ENCODE assay signal across 11 mouse cellular contexts in the genomic region with DNA sequence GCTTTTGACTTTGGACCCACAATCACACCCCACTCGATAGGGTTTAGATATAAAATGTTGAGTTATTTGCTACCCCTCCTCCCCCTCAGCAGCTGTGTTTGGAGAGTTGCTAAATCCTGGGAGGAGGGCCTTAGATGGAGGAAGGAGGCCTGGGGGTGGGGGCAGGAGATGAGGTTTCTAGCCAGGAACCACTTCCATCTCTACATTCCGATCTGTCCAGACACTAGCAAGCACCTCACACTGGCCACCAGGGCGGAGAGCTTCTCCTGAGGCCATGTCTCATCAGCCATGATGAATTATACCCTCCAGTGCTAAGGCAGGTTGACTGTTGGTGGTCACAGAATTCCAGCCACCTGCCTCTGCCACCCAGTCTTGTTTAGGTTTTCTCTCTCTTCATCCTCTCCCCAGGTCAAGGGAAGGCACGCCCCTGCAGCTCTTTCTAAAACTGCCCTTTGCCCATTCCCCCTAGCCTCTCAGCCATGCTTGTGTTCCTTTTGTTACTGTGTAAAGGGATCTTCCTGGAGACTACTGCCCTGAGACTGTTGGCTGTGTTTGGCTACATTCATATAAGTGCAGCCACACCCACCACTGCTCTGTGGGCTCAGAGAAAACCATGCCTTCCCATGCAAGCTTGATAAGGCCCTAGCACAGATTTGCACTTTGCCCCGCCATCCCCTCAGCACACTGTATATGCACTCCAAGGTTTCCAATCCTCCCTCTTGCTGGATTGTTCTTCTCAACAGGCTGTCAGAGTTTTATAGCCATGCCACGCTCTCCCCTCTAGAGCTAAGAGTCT.
DNase-seq lines count a peak whose midpoint lies in the region; ATAC-seq lines count a peak whose summit lies in the region.
"Had no signal": no experiment of that assay in that cellular context is flagged by ENCODE, and none has a peak within 500 bp of the region (broad histone marks: within the 10 kb centered on the region; RNA-seq: fewer than 3 reads in every experiment).

No protein-coding gene starts in this region.

- H3K27me3 ChIP-seq in liver, embryonic 15.5 days, result no peaks in the 10 kb centered on the region
- no peaks in the 10 kb centered on the region for H3K27me3 ChIP-seq in liver, embryonic 11.5 days (replicated peaks; ENCODE audit: control insufficient read depth, insufficient read depth, low read length)
- H3K27me3 ChIP-seq in embryonic facial prominence, embryonic 14.5 days (replicated peaks; ENCODE audit: control insufficient read depth, insufficient read depth, low read length), result no peaks in the 10 kb centered on the region
- H3K27me3 ChIP-seq: heart, embryonic 12.5 days had no signal

- H3K4me2 ChIP-seq in liver, embryonic 15.5 days, result no peak overlapping the region
- H3K4me2 ChIP-seq in liver, embryonic 11.5 days, result no peak overlapping the region
- H3K4me2 ChIP-seq in embryonic facial prominence, embryonic 14.5 days (ENCODE audit: low read depth, low read length), result no peak overlapping the region
- H3K4me2 ChIP-seq: heart, embryonic 12.5 days had no signal

- no peak for ATAC-seq in liver, embryonic 15.5 days (ENCODE audit: insufficient read depth)
- no peak; the same call in 1 of the 2 replicates for ATAC-seq in liver, embryonic 11.5 days (replicated peaks; ENCODE audit: low FRiP score)
- peak; percentile 46; the same call in 1 of the 2 replicates for ATAC-seq in embryonic facial prominence, embryonic 14.5 days (ENCODE audit: low read depth)
- peak; percentile 84 for ATAC-seq in megakaryocyte, adult 5-6 weeks (ENCODE audit: poor library complexity, severe bottlenecking)

- H3K4me3 ChIP-seq in liver, embryonic 15.5 days (replicated peaks), result no peak overlapping the region
- no peak overlapping the region for H3K4me3 ChIP-seq in liver, embryonic 11.5 days (ENCODE audit: low read depth, low read length)
- no peak overlapping the region for H3K4me3 ChIP-seq in embryonic facial prominence, embryonic 14.5 days (ENCODE audit: low read depth, low read length)
- H3K4me3 ChIP-seq: heart, embryonic 12.5 days had no signal

- DNase-seq in liver, embryonic 11.5 days (ENCODE audit: low spot score), result no peak
- DNase-seq in brain, adult 2 months (ENCODE audit: low read depth, low spot score), result peak; percentile 23
- no peak for DNase-seq in embryonic facial prominence, embryonic 14.5 days (ENCODE audit: low spot score)
- no peak for DNase-seq in Muller cell, postnatal 12 days (ENCODE audit: inconsistent ontology term)
- DNase-seq in gastrocnemius, postnatal 25 days, result no peak
- no peak for DNase-seq in adipocyte (ENCODE audit: low spot score)
- DNase-seq: cerebellum, postnatal 25 days; retina, postnatal 1 day had no signal

- H3K27ac ChIP-seq in liver, embryonic 15.5 days (replicated peaks), result peak overlapping the region; percentile 14; the same call in 1 of the 2 replicates
- no peak overlapping the region for H3K27ac ChIP-seq in liver, embryonic 11.5 days (ENCODE audit: low read depth, low read length)
- no peak overlapping the region for H3K27ac ChIP-seq in embryonic facial prominence, embryonic 14.5 days (replicated peaks; ENCODE audit: low read depth, low read length)

- no peak overlapping the region for H3K9ac ChIP-seq in liver, embryonic 15.5 days
- H3K9ac ChIP-seq in liver, embryonic 11.5 days (ENCODE audit: low read depth, low read length), result no peak overlapping the region
- H3K9ac ChIP-seq in embryonic facial prominence, embryonic 14.5 days (ENCODE audit: low read depth, low read length), result no peak overlapping the region
- H3K9ac ChIP-seq: heart, embryonic 12.5 days had no signal

- no peaks in the 10 kb centered on the region; the same call in 1 of the 2 replicates for H3K4me1 ChIP-seq in liver, embryonic 15.5 days (replicated peaks)
- peaks cover 5% of the 10 kb centered on the region; the same call in 1 of the 2 replicates for H3K4me1 ChIP-seq in liver, embryonic 11.5 days (replicated peaks; ENCODE audit: control insufficient read depth, insufficient read depth, low read length)
- peaks cover 10% of the 10 kb centered on the region for H3K4me1 ChIP-seq in embryonic facial prominence, embryonic 14.5 days (ENCODE audit: control insufficient read depth, insufficient read depth, low read length)

- H3K36me3 ChIP-seq in liver, embryonic 15.5 days (replicated peaks), result no peaks in the 10 kb centered on the region
- H3K36me3 ChIP-seq in liver, embryonic 11.5 days (ENCODE audit: control insufficient read depth, insufficient read depth, low read length), result no peaks in the 10 kb centered on the region
- H3K36me3 ChIP-seq in embryonic facial prominence, embryonic 14.5 days (ENCODE audit: control insufficient read depth, insufficient read depth, low read length), result no peaks in the 10 kb centered on the region
- H3K36me3 ChIP-seq: heart, embryonic 12.5 days had no signal

- H3K9me3 ChIP-seq in liver, embryonic 15.5 days (replicated peaks), result no peaks in the 10 kb centered on the region
- no peaks in the 10 kb centered on the region for H3K9me3 ChIP-seq in liver, embryonic 11.5 days (ENCODE audit: control insufficient read depth, low read length)
- no peaks in the 10 kb centered on the region for H3K9me3 ChIP-seq in embryonic facial prominence, embryonic 14.5 days (ENCODE audit: control insufficient read depth, low read length)
- H3K9me3 ChIP-seq: heart, embryonic 12.5 days had no signal

- WGBS in liver, embryonic 15.5 days (ENCODE audit: insufficient replicate concordance), result 37% methylated on average over 6 of the region's 6 CpGs
- 61% methylated on average over 6 of the region's 6 CpGs for WGBS in liver, embryonic 11.5 days
- 58% methylated on average over 6 of the region's 6 CpGs for WGBS in embryonic facial prominence, embryonic 14.5 days

Comparison
In these comparisons a context has a peak if more than half of its experiments do, and no peak if none do; other contexts are left out.
1. ATAC-seq: peak in embryonic facial prominence, embryonic 14.5 days (single experiment) and megakaryocyte, adult 5-6 weeks (single experiment); none in liver, embryonic 15.5 days (single experiment) and liver, embryonic 11.5 days (single experiment).